Mouse (Mus musculus): ENCODE data around the gene Prox2. TPM values are rescaled to one million over a fixed set of nuclear protein-coding genes. Genes with fewer than 3 reads are reported as not detected.

Prox2 gene
- 2.4 and 2.7 TPM in 2 replicates for polyA plus RNA-seq (2015; fragmentation: Nextera tagmentation; extraction: Ambion mirVana)

- Histone ChIP-seq H3K4me1 (peaks cover 37% of the 10 kb centered on the region), H3K27me3 (no peaks in the 10 kb centered on the region), H3K4me3 (peak within 1 kb of the TSS; percentile 99), H3K36me3 (ENCODE audit: poor library complexity, severe bottlenecking) (peaks cover 12% of the 10 kb centered on the region), H3K9me3 (replicated peaks) (no peaks in the 10 kb centered on the region), H3K4me2 (peak within 1 kb of the TSS; percentile 95), H3K27ac (peak within 1 kb of the TSS; percentile 81), H3K9ac (peak within 1 kb of the TSS; percentile 98)
- under 1% methylated on average over 76 of the region's 83 CpGs for WGBS
- ATAC-seq = peak; percentile 97
These were observed at the start of gene Prox2, which contains the start of gene Dlst for GRCm38 (mm10) chr12:85110698-85111592. Gene Prox2 (minus strand): TSS chr12:85110759. Gene Dlst (plus strand): TSS chr12:85110833.

GRCm38 (mm10) chr12:85159592-85159991 is 49.0 kb upstream of the Prox2 start:
- H3K27ac ChIP-seq = no peak overlapping the region
- 77% methylated on average over 5 of the region's 5 CpGs for WGBS
- H3K4me2 ChIP-seq = no peak overlapping the region
- no peaks in the 10 kb centered on the region for H3K9me3 ChIP-seq (replicated peaks)
- H3K27me3 ChIP-seq = no peaks in the 10 kb centered on the region
- H3K4me3 ChIP-seq = no peak overlapping the region
- H3K9ac ChIP-seq = no peak overlapping the region
- no peak for ATAC-seq
- H3K36me3 ChIP-seq (ENCODE audit: poor library complexity, severe bottlenecking) = no peaks in the 10 kb centered on the region
- no peaks in the 10 kb centered on the region for H3K4me1 ChIP-seq

- Histone ChIP-seq H3K4me2 (no peak overlapping the region), H3K36me3 (ENCODE audit: poor library complexity, severe bottlenecking) (no peaks in the 10 kb centered on the region), H3K9ac (no peak overlapping the region), H3K4me1 (no peaks in the 10 kb centered on the region), H3K27me3 (no peaks in the 10 kb centered on the region), H3K9me3 (replicated peaks) (no peaks in the 10 kb centered on the region), H3K27ac (no peak overlapping the region), H3K4me3 (no peak overlapping the region)
- 94% methylated on average over 8 of the region's 8 CpGs for WGBS
- no peak for ATAC-seq
These were observed 48.2 kb upstream of the Prox2 start for GRCm38 (mm10) chr12:85158801-85159200.

- H3K4me1 ChIP-seq = no peaks in the 10 kb centered on the region
- ATAC-seq = no peak
- H3K27ac ChIP-seq = no peak overlapping the region
- H3K9ac ChIP-seq = no peak overlapping the region
- no peak overlapping the region for H3K4me3 ChIP-seq
- H3K27me3 ChIP-seq = 0 out of 2 replicates have a peak, but pooled peaks cover 2% of the 10 kb centered on the region
- 90% methylated on average over 14 of the region's 14 CpGs for WGBS
- no peaks in the 10 kb centered on the region for H3K9me3 ChIP-seq (replicated peaks)
- no peaks in the 10 kb centered on the region for H3K36me3 ChIP-seq (ENCODE audit: poor library complexity, severe bottlenecking)
- no peak overlapping the region for H3K4me2 ChIP-seq
These were observed 47.4 kb upstream of the Prox2 start for GRCm38 (mm10) chr12:85157797-85158460.

GRCm38 (mm10) chr12:85156324-85156723 is 45.8 kb upstream of the Prox2 start:
- Histone ChIP-seq H3K4me3 (no peak overlapping the region), H3K27ac (no peak overlapping the region), H3K4me1 (0 out of 2 replicates have a peak, but pooled peaks cover 1% of the 10 kb centered on the region), H3K9ac (no peak overlapping the region), H3K4me2 (no peak overlapping the region), H3K36me3 (ENCODE audit: poor library complexity, severe bottlenecking) (no peaks in the 10 kb centered on the region), H3K27me3 (peaks cover 9% of the 10 kb centered on the region; the same call in 1 of the 2 replicates), H3K9me3 (replicated peaks) (no peaks in the 10 kb centered on the region)
- WGBS = 80% methylated on average over 6 of the region's 6 CpGs
- no peak for ATAC-seq

- WGBS = 77% methylated on average over 3 of the region's 3 CpGs
- Histone ChIP-seq H3K4me2 (no peak overlapping the region), H3K27me3 (peaks cover 20% of the 10 kb centered on the region), H3K9ac (no peak overlapping the region), H3K4me3 (no peak overlapping the region), H3K36me3 (ENCODE audit: poor library complexity, severe bottlenecking) (no peaks in the 10 kb centered on the region), H3K9me3 (replicated peaks) (no peaks in the 10 kb centered on the region), H3K4me1 (peaks cover 13% of the 10 kb centered on the region), H3K27ac (no peak overlapping the region)
- ATAC-seq = no peak
These were observed 42.5 kb upstream of the Prox2 start for GRCm38 (mm10) chr12:85153011-85153410.

GRCm38 (mm10) chr12:85151002-85151774 is 40.6 kb upstream of the Prox2 start, which contains the start of gene Rps6kl1:
Gene Rps6kl1 (minus strand): TSS chr12:85151264.
- Histone ChIP-seq H3K36me3 (ENCODE audit: poor library complexity, severe bottlenecking) (no peaks in the 10 kb centered on the region), H3K9me3 (replicated peaks) (no peaks in the 10 kb centered on the region), H3K4me2 (peak within 1 kb of the TSS; percentile 66), H3K27me3 (peaks cover 20% of the 10 kb centered on the region), H3K4me1 (peaks cover 13% of the 10 kb centered on the region), H3K4me3 (peak within 1 kb of the TSS; percentile 47), H3K27ac (no peak within 1 kb of the TSS), H3K9ac (peak within 1 kb of the TSS; percentile 65)
- peak; percentile 97 for ATAC-seq
- 14% methylated on average over 28 of the region's 28 CpGs for WGBS

GRCm38 (mm10) chr12:85150321-85151001 is 39.9 kb upstream of the Prox2 start:
- no peaks in the 10 kb centered on the region for H3K9me3 ChIP-seq (replicated peaks)
- peak overlapping the region; percentile 65 for H3K9ac ChIP-seq
- no peak overlapping the region for H3K27ac ChIP-seq
- H3K4me1 ChIP-seq = peaks cover 13% of the 10 kb centered on the region
- no peaks in the 10 kb centered on the region for H3K36me3 ChIP-seq (ENCODE audit: poor library complexity, severe bottlenecking)
- peak overlapping the region; percentile 66 for H3K4me2 ChIP-seq
- peaks cover 20% of the 10 kb centered on the region for H3K27me3 ChIP-seq
- ATAC-seq = no peak
- WGBS = 11% methylated on average over 20 of the region's 20 CpGs
- peak overlapping the region; percentile 47 for H3K4me3 ChIP-seq

- ATAC-seq = no peak
These were observed 36.3 kb upstream of the Prox2 start for GRCm38 (mm10) chr12:85146881-85147280.

GRCm38 (mm10) chr12:85146355-85146754 is 35.8 kb upstream of the Prox2 start:
- no peak for ATAC-seq
- Histone ChIP-seq H3K36me3 (ENCODE audit: poor library complexity, severe bottlenecking) (no peaks in the 10 kb centered on the region), H3K27me3 (peaks cover 11% of the 10 kb centered on the region), H3K4me3 (no peak overlapping the region), H3K27ac (no peak overlapping the region), H3K9me3 (replicated peaks) (no peaks in the 10 kb centered on the region), H3K4me2 (no peak overlapping the region), H3K9ac (no peak overlapping the region), H3K4me1 (peaks cover 12% of the 10 kb centered on the region)
- 34% methylated on average over 9 of the region's 11 CpGs for WGBS

More at GRCm38 (mm10) chr12:85146881-85147280, 36.3 kb upstream of the Prox2 start:
- Histone ChIP-seq H3K36me3 (ENCODE audit: poor library complexity, severe bottlenecking) (no peaks in the 10 kb centered on the region), H3K9ac (no peak overlapping the region), H3K9me3 (replicated peaks) (no peaks in the 10 kb centered on the region), H3K4me2 (no peak overlapping the region), H3K27ac (no peak overlapping the region), H3K4me1 (peaks cover 13% of the 10 kb centered on the region), H3K27me3 (peaks cover 16% of the 10 kb centered on the region), H3K4me3 (no peak overlapping the region)
- 85% methylated on average over 9 of the region's 9 CpGs for WGBS

GRCm38 (mm10) chr12:85145630-85146029 is 35.1 kb upstream of the Prox2 start:
- Histone ChIP-seq H3K9me3 (replicated peaks) (no peaks in the 10 kb centered on the region), H3K4me2 (no peak overlapping the region), H3K9ac (no peak overlapping the region), H3K27me3 (peaks cover 5% of the 10 kb centered on the region), H3K4me1 (peaks cover 5% of the 10 kb centered on the region), H3K36me3 (ENCODE audit: poor library complexity, severe bottlenecking) (no peaks in the 10 kb centered on the region), H3K27ac (no peak overlapping the region), H3K4me3 (no peak overlapping the region)
- no peak for ATAC-seq
- 81% methylated on average over 9 of the region's 9 CpGs for WGBS
